Mouse (Mus musculus) midbrain, embryonic 11.5 days (tissue): ENCODE measurements around the gene Acmsd. TPM values are rescaled to one million over a fixed set of nuclear protein-coding genes. Genes with fewer than 3 reads are reported as not detected.

Source experiments
- ATAC-seq: fragments of 200-750 bp; cut with Nextera tagmentation; 2 replicates; pipeline ENCODE4 v1.8.0; 2017; ENCODE audit warnings: moderate TSS enrichment, moderate library complexity; ENCODE audit not compliant: low FRiP score
- DNase-seq: peaks from one replicate; pipeline ENCODE4 v3.0.0; 2015; ENCODE audit warnings: low spot score; ENCODE audit errors: missing footprints
- H3K27ac ChIP-seq: fragments of 300-500 bp; sonication (generic); 2 replicates; pipeline ENCODE4 v1.5.1; 2014; ENCODE audit warnings: low read depth, low read length
- H3K27me3 ChIP-seq: fragments of 300-500 bp; sonication (generic); 2 replicates; pipeline ENCODE4 v1.6.1; 2014; ENCODE audit warnings: mild to moderate bottlenecking, low read length, moderate library complexity, mixed read lengths; ENCODE audit not compliant: control insufficient read depth, insufficient read depth
- H3K36me3 ChIP-seq: fragments of 300-500 bp; sonication (generic); 2 replicates; pipeline ENCODE4 v1.6.1; 2014; ENCODE audit warnings: mild to moderate bottlenecking, low read length, moderate library complexity, mixed read lengths; ENCODE audit not compliant: control insufficient read depth, insufficient read depth
- H3K4me1 ChIP-seq: fragments of 300-500 bp; sonication (generic); 2 replicates; pipeline ENCODE4 v1.6.1; 2014; ENCODE audit warnings: low read length; ENCODE audit not compliant: control insufficient read depth, insufficient read depth
- H3K4me2 ChIP-seq: fragments of 300-500 bp; sonication (generic); 2 replicates; pipeline ENCODE4 v1.6.1; 2014; ENCODE audit warnings: mild to moderate bottlenecking, moderate library complexity
- H3K4me3 ChIP-seq: fragments of 300-500 bp; sonication (generic); 2 replicates; pipeline ENCODE4 v1.5.1; 2014; ENCODE audit warnings: low read depth, low read length
- H3K9ac ChIP-seq: fragments of 300-500 bp; sonication (generic); 2 replicates; pipeline ENCODE4 v1.6.1; 2014; ENCODE audit warnings: low read length
- H3K9me3 ChIP-seq: fragments of 300-500 bp; sonication (generic); 2 replicates; pipeline ENCODE4 v1.6.1; 2016; ENCODE audit warnings: low read length; ENCODE audit not compliant: control insufficient read depth
- WGBS: fragments of 180-500 bp; shearing (Covaris S2); extraction: QIAGEN DNeasy Blood & Tissue Kit; methylation state at CpG from one replicate; pipeline ENCODE4 v1.1.7; 2014; 5-methylcytosine and 5-hydroxymethylcytosine counted together
- polyA plus RNA-seq: library from polyadenylated mRNA; unstranded; fragments of >200 nt; fragmentation: Nextera tagmentation; extraction: Ambion mirVana; gene quantifications from 2 replicates; pipeline ENCODE4 v1.2.1, GENCODE M21; 2014

Gene Acmsd
- polyA plus RNA-seq, 1 experiment from 2014 or later: 0.12 TPM

DNA sequence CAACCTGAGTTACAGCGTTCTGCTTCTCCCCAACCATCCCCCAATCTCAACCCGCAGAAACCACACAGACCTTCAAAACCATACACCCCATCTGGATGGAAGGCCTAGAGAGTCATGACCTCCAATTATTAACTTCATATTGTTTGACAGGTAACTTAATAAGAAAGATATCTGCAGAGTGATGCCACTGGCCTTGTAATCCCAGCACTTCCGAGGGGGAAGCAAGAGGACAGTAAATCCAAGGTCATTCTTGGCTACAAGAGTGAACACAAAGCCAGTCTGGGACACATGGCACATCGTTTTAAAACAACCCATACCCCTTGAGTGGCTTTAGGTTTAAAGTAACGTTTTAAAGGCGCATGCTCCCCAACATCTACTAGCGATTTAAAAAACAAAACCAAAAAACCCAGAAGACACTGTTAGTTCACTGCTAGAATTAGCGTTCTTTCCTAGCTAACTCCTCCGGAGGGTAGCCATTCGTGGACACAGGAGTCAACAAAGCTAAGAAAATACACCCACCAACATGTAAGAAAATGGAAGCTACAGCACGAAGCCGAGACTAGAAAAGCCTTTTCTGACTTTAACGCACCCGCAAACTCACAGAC lies 44.1 kb downstream of the Acmsd start:
- DNase-seq: no peak
- H3K27me3 ChIP-seq: no peaks in the 10 kb centered on the region

DNA sequence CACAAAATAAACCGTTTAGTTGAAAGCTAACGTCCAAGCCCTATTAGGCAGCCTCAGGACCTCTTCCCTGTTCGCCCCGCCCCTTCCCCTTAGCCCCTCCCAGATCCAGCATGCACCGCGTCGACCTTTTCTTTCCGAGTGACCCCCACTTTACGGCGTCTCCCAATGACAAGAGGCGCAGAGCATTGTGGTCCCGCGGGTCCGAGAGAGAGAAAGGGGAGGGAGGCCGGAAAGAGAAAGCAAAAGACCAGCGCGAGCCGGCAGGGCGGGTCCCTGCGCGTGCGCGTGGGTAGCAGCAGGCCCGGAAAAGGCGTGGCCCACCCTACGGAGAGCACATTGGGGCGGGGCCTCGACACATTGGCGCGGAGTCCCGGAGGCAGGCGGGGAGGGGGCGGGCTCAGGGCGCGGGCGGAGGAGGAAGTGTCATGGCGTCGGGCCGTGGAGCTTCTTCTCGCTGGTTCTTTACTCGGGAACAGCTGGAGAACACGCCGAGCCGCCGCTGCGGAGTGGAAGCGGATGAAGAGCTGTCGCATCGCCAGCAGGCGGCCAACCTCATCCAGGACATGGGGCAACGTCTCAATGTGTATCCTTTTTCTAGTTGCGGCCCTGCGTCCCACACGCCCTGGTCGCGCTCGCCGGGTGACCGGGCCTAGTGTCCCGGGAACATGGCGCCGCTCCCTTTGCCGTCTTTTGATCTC lies 44.7 kb downstream of the Acmsd start, which contains the start of gene Ccnt2:
Gene Ccnt2, plus strand, starts transcription at position 362 of the 698 bp plus-strand sequence.
- peak within 1 kb of the TSS; percentile 81 for H3K27ac ChIP-seq
- peak within 1 kb of the TSS; percentile 93 for H3K4me3 ChIP-seq
- H3K4me2 ChIP-seq: peak within 1 kb of the TSS; percentile 69
- H3K9ac ChIP-seq: peak within 1 kb of the TSS; percentile 95
- peaks cover 9% of the 10 kb centered on the region for H3K4me1 ChIP-seq
- peak; percentile 99 for ATAC-seq
- H3K27me3 ChIP-seq: no peaks in the 10 kb centered on the region
- DNase-seq: peak; percentile 100
- under 1% methylated on average over 62 of the region's 63 CpGs for WGBS
- no peaks in the 10 kb centered on the region for H3K9me3 ChIP-seq
- H3K36me3 ChIP-seq: 0 out of 2 replicates have a peak, but pooled peaks cover 3% of the 10 kb centered on the region

More for the DNA sequence above, 44.1 kb downstream of the Acmsd start:
- no peaks in the 10 kb centered on the region for H3K36me3 ChIP-seq
- H3K9me3 ChIP-seq: no peaks in the 10 kb centered on the region
- H3K4me1 ChIP-seq: peaks cover 9% of the 10 kb centered on the region
- H3K4me2 ChIP-seq: peak overlapping the region; percentile 53
- 1% methylated on average over 14 of the region's 14 CpGs for WGBS
- peak; percentile 38 for ATAC-seq
- peak overlapping the region; percentile 93 for H3K4me3 ChIP-seq
- peak overlapping the region; percentile 75 for H3K9ac ChIP-seq
- H3K27ac ChIP-seq: peak overlapping the region; percentile 37; the same call in 1 of the 2 replicates

DNA sequence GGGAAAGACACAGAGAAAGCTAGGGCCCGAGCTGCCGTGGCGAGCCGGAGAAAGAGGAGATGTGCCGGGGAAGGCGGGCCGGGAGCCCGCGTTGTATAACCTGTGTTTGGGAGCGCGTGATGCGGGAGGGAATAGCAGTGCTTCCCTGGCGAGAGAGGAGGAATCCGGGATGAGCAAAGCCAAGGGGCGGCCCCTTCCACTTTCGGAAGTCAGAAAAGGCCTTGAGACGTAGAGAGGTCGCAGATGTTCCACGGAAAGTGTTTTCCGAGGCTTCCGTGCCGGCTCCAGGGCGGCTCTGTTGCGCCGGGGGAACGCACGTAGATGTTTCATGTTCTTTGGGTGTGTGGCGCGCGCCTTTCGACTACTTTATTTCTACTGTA lies 45.3 kb downstream of the Acmsd start:
- WGBS: under 1% methylated on average over 31 of the region's 31 CpGs
- Histone ChIP-seq H3K4me1 (peaks cover 9% of the 10 kb centered on the region), H3K9ac (peak overlapping the region; percentile 95), H3K4me3 (peak overlapping the region; percentile 93), H3K9me3 (no peaks in the 10 kb centered on the region), H3K4me2 (peak overlapping the region; percentile 69), H3K27me3 (no peaks in the 10 kb centered on the region), H3K36me3 (0 out of 2 replicates have a peak, but pooled peaks cover 3% of the 10 kb centered on the region), H3K27ac (peak overlapping the region; percentile 81)
- no peak for DNase-seq
- no peak for ATAC-seq

DNA sequence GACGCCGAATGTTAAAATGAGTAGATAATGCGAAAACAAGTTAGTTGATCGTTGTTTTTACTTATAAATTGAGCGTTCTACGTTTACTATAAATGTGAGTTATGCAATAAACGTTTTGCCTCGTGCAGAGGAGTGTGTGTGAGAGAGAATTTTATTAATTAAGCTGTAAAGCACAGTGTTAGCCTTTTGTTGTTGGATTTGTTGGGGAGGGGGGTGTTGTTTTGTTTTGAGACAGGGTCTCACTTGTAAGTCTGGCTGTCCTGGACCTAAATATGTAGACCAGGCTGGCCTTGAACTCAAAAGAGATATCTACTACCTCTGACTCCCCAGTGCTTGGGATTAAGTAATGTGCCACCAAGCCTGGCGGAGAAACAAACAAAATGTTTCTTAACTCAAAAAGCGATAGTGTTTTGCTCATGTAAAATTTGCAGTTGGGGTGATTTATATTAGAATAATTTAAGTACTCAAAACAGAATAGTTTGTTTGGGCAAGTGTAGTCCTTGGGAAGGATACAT lies 46.0 kb downstream of the Acmsd start:
- Histone ChIP-seq H3K9me3 (no peaks in the 10 kb centered on the region), H3K4me2 (peak overlapping the region; percentile 69), H3K4me3 (peak overlapping the region; percentile 93), H3K36me3 (0 out of 2 replicates have a peak, but pooled peaks cover 3% of the 10 kb centered on the region), H3K27ac (no peak overlapping the region), H3K4me1 (peaks cover 9% of the 10 kb centered on the region), H3K9ac (peak overlapping the region; percentile 95), H3K27me3 (no peaks in the 10 kb centered on the region)
- WGBS: 8% methylated on average over 10 of the region's 10 CpGs
- ATAC-seq (no peak), DNase-seq (peak; percentile 86)

DNA sequence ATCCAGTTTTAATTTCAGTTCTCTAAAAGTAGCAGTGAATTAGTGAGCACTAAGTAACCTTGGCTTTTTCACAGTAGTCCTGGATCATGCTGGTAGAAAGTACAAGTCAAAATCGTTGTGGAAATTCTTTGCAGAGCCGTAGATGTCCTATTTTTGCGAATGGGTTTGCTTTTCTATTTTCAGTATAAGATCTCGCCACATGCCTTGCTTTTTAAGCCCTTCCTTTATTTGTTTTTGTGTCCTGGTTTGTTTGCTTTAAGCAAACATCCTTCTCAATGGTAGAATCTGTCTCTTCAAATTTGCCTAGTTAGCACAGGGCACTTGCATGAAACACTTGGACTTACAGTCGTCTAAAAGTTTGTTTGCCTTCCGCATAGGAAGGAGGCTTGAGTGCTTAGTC lies 47.0 kb downstream of the Acmsd start:
- H3K9ac ChIP-seq: peak overlapping the region; percentile 27; the same call in 1 of the 2 replicates
- DNase-seq (no peak), ATAC-seq (no peak)
- peaks cover 9% of the 10 kb centered on the region for H3K4me1 ChIP-seq
- no peak overlapping the region for H3K27ac ChIP-seq
- H3K9me3 ChIP-seq: no peaks in the 10 kb centered on the region
- H3K36me3 ChIP-seq: 0 out of 2 replicates have a peak, but pooled peaks cover 3% of the 10 kb centered on the region
- 0 out of 2 replicates have a peak overlapping the region, but pooled peaks have one; percentile 9 for H3K4me3 ChIP-seq
- 64% methylated on average over 6 of the region's 6 CpGs for WGBS
- H3K4me2 ChIP-seq: peak overlapping the region; percentile 37
- no peaks in the 10 kb centered on the region for H3K27me3 ChIP-seq

DNA sequence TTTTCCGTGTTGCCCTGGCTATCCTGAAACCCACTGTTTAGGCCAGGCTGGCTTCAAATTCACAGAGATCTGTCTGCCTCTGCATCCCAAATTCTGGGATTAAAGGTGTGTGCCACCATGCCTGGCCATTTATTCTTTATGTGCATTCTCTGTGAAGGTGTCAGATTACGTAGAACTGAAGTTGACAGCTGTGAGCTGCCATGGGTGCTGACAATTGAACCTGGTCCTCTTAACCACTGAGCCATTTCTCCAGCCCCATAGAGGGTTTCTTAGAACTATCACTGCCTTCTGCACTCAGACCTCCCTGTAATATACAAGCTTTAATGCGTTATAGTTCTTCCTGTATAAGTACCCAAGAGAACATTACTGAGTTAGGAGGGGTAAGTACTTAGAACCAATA lies 49.4 kb downstream of the Acmsd start:
- Histone ChIP-seq H3K4me2 (no peak overlapping the region), H3K4me3 (no peak overlapping the region), H3K27me3 (no peaks in the 10 kb centered on the region), H3K9ac (no peak overlapping the region), H3K36me3 (0 out of 2 replicates have a peak, but pooled peaks cover 3% of the 10 kb centered on the region), H3K4me1 (peaks cover 6% of the 10 kb centered on the region), H3K27ac (no peak overlapping the region), H3K9me3 (no peaks in the 10 kb centered on the region)
- 95% methylated on average over 3 of the region's 3 CpGs for WGBS
- ATAC-seq (no peak), DNase-seq (no peak)

DNA sequence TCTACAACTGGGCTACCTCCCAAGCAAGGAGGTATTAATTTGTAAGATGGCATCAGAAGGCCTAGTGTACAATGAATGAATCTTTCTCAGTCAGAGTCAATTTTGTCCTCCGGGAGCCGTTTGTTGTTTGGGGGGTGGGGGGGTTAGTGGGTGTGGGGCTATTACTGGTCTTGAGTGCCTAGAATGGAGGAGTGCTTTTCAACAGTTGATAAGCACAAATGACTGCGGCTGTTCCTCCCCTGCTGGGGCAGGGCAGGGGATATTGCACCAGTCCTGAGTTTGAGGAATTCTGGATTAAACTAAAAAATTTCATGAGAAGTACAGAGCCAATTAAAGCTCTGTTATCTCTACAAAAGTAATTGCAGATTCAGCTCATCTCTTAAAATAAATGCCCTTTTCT lies 50.9 kb downstream of the Acmsd start:
- 36% methylated on average over 3 of the region's 3 CpGs for WGBS
- H3K36me3 ChIP-seq: 0 out of 2 replicates have a peak, but pooled peaks cover 3% of the 10 kb centered on the region
- no peak overlapping the region for H3K27ac ChIP-seq
- no peaks in the 10 kb centered on the region for H3K9me3 ChIP-seq
- peaks cover 6% of the 10 kb centered on the region for H3K4me1 ChIP-seq
- DNase-seq (no peak), ATAC-seq (no peak)
- no peaks in the 10 kb centered on the region for H3K27me3 ChIP-seq
- no peak overlapping the region for H3K4me2 ChIP-seq
- H3K9ac ChIP-seq: no peak overlapping the region
- H3K4me3 ChIP-seq: no peak overlapping the region

DNA sequence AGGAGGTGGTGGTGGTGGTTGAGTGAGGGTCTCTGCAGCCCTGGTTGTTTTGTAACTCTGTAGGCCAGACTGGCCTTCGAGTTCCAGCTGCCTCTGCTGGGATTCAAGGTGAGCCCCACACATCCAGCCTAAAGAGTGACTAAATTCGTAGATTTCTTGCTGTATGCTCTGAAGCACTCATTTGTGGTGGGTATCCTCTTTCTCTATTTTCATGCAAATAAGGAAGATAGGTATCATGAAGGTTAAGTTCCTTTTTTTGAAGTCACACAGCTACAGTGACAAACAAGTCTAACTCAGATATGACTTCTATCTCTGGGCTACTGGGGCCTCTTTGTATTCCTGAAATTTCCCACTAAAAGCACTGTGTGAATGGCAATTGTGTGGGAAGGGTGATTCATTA lies 51.6 kb downstream of the Acmsd start:
- no peak overlapping the region for H3K4me2 ChIP-seq
- no peaks in the 10 kb centered on the region for H3K27me3 ChIP-seq
- H3K9me3 ChIP-seq: no peaks in the 10 kb centered on the region
- H3K27ac ChIP-seq: no peak overlapping the region
- ATAC-seq (no peak), DNase-seq (no peak)
- peaks cover 6% of the 10 kb centered on the region for H3K4me1 ChIP-seq
- no peak overlapping the region for H3K4me3 ChIP-seq
- H3K36me3 ChIP-seq: 0 out of 2 replicates have a peak, but pooled peaks cover 3% of the 10 kb centered on the region
- H3K9ac ChIP-seq: no peak overlapping the region
- WGBS: 75% methylated on average over 2 of the region's 2 CpGs

DNA sequence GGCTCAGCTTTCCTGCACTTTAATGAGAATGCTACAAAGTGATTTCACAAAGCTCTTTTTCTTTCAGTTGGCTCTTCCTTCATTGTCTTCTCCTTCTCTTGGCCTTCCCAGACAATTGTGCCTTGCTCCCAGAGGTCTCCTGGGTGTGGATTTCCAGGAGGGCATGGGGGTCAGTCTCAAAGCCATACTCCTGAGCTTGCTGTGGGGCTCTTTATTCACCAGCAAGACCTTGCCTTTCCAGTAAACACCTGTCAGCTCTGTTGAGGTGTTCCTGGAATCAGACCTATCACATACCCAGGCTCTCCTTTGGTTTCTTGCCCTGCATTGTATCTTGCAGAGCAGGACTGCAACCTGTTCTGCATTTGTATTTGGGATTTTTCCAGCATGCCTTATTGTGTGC lies 54.6 kb downstream of the Acmsd start:
- no peaks in the 10 kb centered on the region for H3K36me3 ChIP-seq
- no peaks in the 10 kb centered on the region for H3K27me3 ChIP-seq
- no peak overlapping the region for H3K4me2 ChIP-seq
- H3K9me3 ChIP-seq: no peaks in the 10 kb centered on the region
- DNase-seq (no peak), ATAC-seq (no peak)
- H3K4me1 ChIP-seq: no peaks in the 10 kb centered on the region
- no peak overlapping the region for H3K27ac ChIP-seq
- H3K4me3 ChIP-seq: no peak overlapping the region
- H3K9ac ChIP-seq: no peak overlapping the region
